In genomic region chr11:99152323-99153144, GRCm38 (mm10) we compare ENCODE assay signal across 25 mouse cellular contexts. TPM values are rescaled to one million over a fixed set of nuclear protein-coding genes. Genes with fewer than 3 reads are reported as not detected.
DNase-seq lines count a peak whose midpoint lies in the region; ATAC-seq and TF ChIP-seq lines count a peak whose summit lies in the region.
"Had no signal": no experiment of that assay in that cellular context is flagged by ENCODE, and none has a peak within 500 bp of the region (broad histone marks: within the 10 kb centered on the region; RNA-seq: fewer than 3 reads in every experiment).

No protein-coding gene starts in this region.

- in situ Hi-C loops in CH12.LX (cut with MboI; ENCODE audit: low pct_ligation_motif_present, low pct_unique_long_range_greater_than_20kb, low sequenced_read_pairs): loop anchor here (10.0 kb wide), 1 partner anchor 92 kb away; the partner anchor contains the start of gene Krt222

- H3K4me1 ChIP-seq in midbrain, embryonic 11.5 days (ENCODE audit: control insufficient read depth, insufficient read depth, low read length): peaks cover 14% of the 10 kb centered on the region
- peaks cover 10% of the 10 kb centered on the region; the same call in 1 of the 2 replicates for H3K4me1 ChIP-seq in midbrain, embryonic 14.5 days (ENCODE audit: control insufficient read depth, insufficient read depth, low read length)
- peaks cover 10 to 52% of the 10 kb centered on the region in 2 experiments for H3K4me1 ChIP-seq in CH12.LX (ENCODE audit: control insufficient read depth in 1 of 2, insufficient read depth in 2 of 2)

- H3K36me3 ChIP-seq in midbrain, embryonic 11.5 days (ENCODE audit: control insufficient read depth, insufficient read depth, low read length): no peaks in the 10 kb centered on the region
- H3K36me3 ChIP-seq in midbrain, embryonic 14.5 days (ENCODE audit: control insufficient read depth, insufficient read depth, low read length): no peaks in the 10 kb centered on the region
- H3K36me3 ChIP-seq in CH12.LX (replicated peaks in 1 of 2; ENCODE audit: control insufficient read depth in 1 of 2, insufficient read depth in 1 of 2, low read length in 1 of 2): peaks cover 24 to 61% of the 10 kb centered on the region in 2 experiments
- H3K36me3 ChIP-seq: embryonic facial prominence, embryonic 12.5 days; embryonic facial prominence, embryonic 15.5 days; forebrain, embryonic 12.5 days; forebrain, embryonic 15.5 days; heart, embryonic 12.5 days; heart, embryonic 15.5 days had no signal

- no peak overlapping the region for H3K9ac ChIP-seq in midbrain, embryonic 11.5 days (ENCODE audit: low read length)
- H3K9ac ChIP-seq in midbrain, embryonic 14.5 days (replicated peaks; ENCODE audit: low read length): no peak overlapping the region
- peak overlapping the region; percentile 80 for H3K9ac ChIP-seq in CH12.LX (ENCODE audit: insufficient read depth, low read depth)
- H3K9ac ChIP-seq: embryonic facial prominence, embryonic 12.5 days; embryonic facial prominence, embryonic 15.5 days; forebrain, embryonic 12.5 days; forebrain, embryonic 15.5 days; heart, embryonic 12.5 days; heart, embryonic 15.5 days; hindbrain, embryonic 14.5 days had no signal

- TF ChIP-seq EP300 in CH12.LX (IDR thresholded peaks at IDR 0.05; ENCODE audit: low read length): peak; percentile 68

- DNase-seq in midbrain, embryonic 11.5 days (ENCODE audit: low spot score, missing footprints): peak; percentile 72
- DNase-seq in midbrain, embryonic 14.5 days: no peak
- DNase-seq in CD4-positive helper T cell, adult 2 months (ENCODE audit: low read depth, low spot score): peak; percentile 48
- DNase-seq in CH12.LX (ENCODE audit: extremely low read depth): peak; percentile 60
- DNase-seq in naive thymus-derived CD4-positive, alpha-beta T cell, adult 2 months (ENCODE audit: low read depth): peak; percentile 71
- DNase-seq in embryo, embryonic 9.5 days (ENCODE audit: extremely low spot score): no peak
- DNase-seq in heart, postnatal 36 days: no peak
- DNase-seq: adrenal gland, postnatal 10 days; adrenal gland, postnatal 36 days; cerebellum, adult 18-20 months; cerebellum, adult 9-10 months; cerebellum, postnatal 14 days; gastrocnemius, postnatal 25 days; heart, adult 18-20 months; heart, postnatal 10 days; heart, postnatal 4 days had no signal

- H3K4me3 ChIP-seq in midbrain, embryonic 11.5 days (ENCODE audit: low read depth, low read length): no peak overlapping the region
- H3K4me3 ChIP-seq in midbrain, embryonic 14.5 days (replicated peaks; ENCODE audit: low read depth, low read length): no peak overlapping the region
- peak overlapping the region; percentile 62 to 99 (median 96) for H3K4me3 ChIP-seq in CH12.LX (replicated peaks in 1 of 3; ENCODE audit: low read depth in 2 of 3, low read length in 2 of 3, poor library complexity in 1 of 3)
- H3K4me3 ChIP-seq: embryonic facial prominence, embryonic 12.5 days; embryonic facial prominence, embryonic 15.5 days; forebrain, embryonic 12.5 days; forebrain, embryonic 15.5 days; heart, embryonic 12.5 days; heart, embryonic 15.5 days had no signal

- peaks cover 70% of the 10 kb centered on the region for H3K79me2 ChIP-seq in CH12.LX (replicated peaks; ENCODE audit: control insufficient read depth, extremely low read depth, insufficient read depth, poor library complexity, severe bottlenecking)

- peak; percentile 29; the same call in 1 of the 2 replicates for TF ChIP-seq POLR2A in CH12.LX (IDR thresholded peaks at IDR 0.05; ENCODE audit: low read depth, low read length)

- TF ChIP-seq RAD21 in CH12.LX (IDR thresholded peaks at IDR 0.05; ENCODE audit: low read depth, low read length): peak; percentile 21

- H3K27ac ChIP-seq in midbrain, embryonic 11.5 days (ENCODE audit: low read depth, low read length): no peak overlapping the region
- no peak overlapping the region for H3K27ac ChIP-seq in midbrain, embryonic 14.5 days (replicated peaks; ENCODE audit: low read depth, low read length)
- H3K27ac ChIP-seq in CH12.LX (ENCODE audit: insufficient read depth, low read depth): peak overlapping the region; percentile 93
- H3K27ac ChIP-seq: embryonic facial prominence, embryonic 12.5 days; embryonic facial prominence, embryonic 15.5 days; forebrain, embryonic 12.5 days; forebrain, embryonic 15.5 days; heart, embryonic 15.5 days; hindbrain, embryonic 14.5 days; hindbrain, postnatal 0 days had no signal

- no peak overlapping the region for H3K4me2 ChIP-seq in midbrain, embryonic 11.5 days
- H3K4me2 ChIP-seq in midbrain, embryonic 14.5 days (ENCODE audit: low read length): no peak overlapping the region
- H3K4me2 ChIP-seq in CH12.LX (ENCODE audit: insufficient read depth, low read depth, poor library complexity, severe bottlenecking): peak overlapping the region; percentile 93
- H3K4me2 ChIP-seq: embryonic facial prominence, embryonic 12.5 days; embryonic facial prominence, embryonic 15.5 days; forebrain, embryonic 12.5 days; forebrain, embryonic 15.5 days; heart, embryonic 12.5 days; heart, embryonic 15.5 days; hindbrain, embryonic 14.5 days had no signal

- intact Hi-C loops in heart, postnatal 36 days (cut with DNase I): no loop called here

- dilution Hi-C loops in CH12.LX (cut with MboI; ENCODE audit: extremely low pct_ligation_motif_present, extremely low pct_unique_long_range_greater_than_20kb, low sequenced_read_pairs): no loop called here

- H3K27me3 ChIP-seq in midbrain, embryonic 11.5 days (ENCODE audit: control insufficient read depth, insufficient read depth, low read length): no peaks in the 10 kb centered on the region
- H3K27me3 ChIP-seq in midbrain, embryonic 14.5 days (ENCODE audit: control insufficient read depth, insufficient read depth, low read length): no peaks in the 10 kb centered on the region
- H3K27me3 ChIP-seq in CH12.LX (replicated peaks): no peaks in the 10 kb centered on the region
- H3K27me3 ChIP-seq: embryonic facial prominence, embryonic 12.5 days; embryonic facial prominence, embryonic 15.5 days; forebrain, embryonic 12.5 days; forebrain, embryonic 15.5 days had no signal

- ATAC-seq in midbrain, embryonic 11.5 days (ENCODE audit: low FRiP score): no peak
- ATAC-seq in midbrain, embryonic 14.5 days (ENCODE audit: low FRiP score, low TSS enrichment): no peak
- ATAC-seq: forebrain, embryonic 15.5 days; hindbrain, postnatal 0 days had no signal

- WGBS in midbrain, embryonic 11.5 days: 84% methylated on average over 7 of the region's 7 CpGs
- WGBS in midbrain, embryonic 14.5 days: 81% methylated on average over 7 of the region's 7 CpGs

- H3K9me3 ChIP-seq in midbrain, embryonic 11.5 days (ENCODE audit: control insufficient read depth, low read length): no peaks in the 10 kb centered on the region
- no peaks in the 10 kb centered on the region for H3K9me3 ChIP-seq in midbrain, embryonic 14.5 days (ENCODE audit: control insufficient read depth, low read length)
- H3K9me3 ChIP-seq in CH12.LX (replicated peaks; ENCODE audit: low read length): no peaks in the 10 kb centered on the region
- H3K9me3 ChIP-seq: embryonic facial prominence, embryonic 12.5 days; embryonic facial prominence, embryonic 15.5 days; forebrain, embryonic 12.5 days; forebrain, embryonic 15.5 days; heart, embryonic 12.5 days; heart, embryonic 15.5 days had no signal

- TF ChIP-seq CTCF in CH12.LX (conservative IDR thresholded peaks at IDR 0.05 in 1 of 2, IDR thresholded peaks at IDR 0.05 in 1 of 2; ENCODE audit: low read depth in 2 of 2, low read length in 2 of 2): peak in 1 of 2 experiments; percentile 60; a peak in 2 of 4 replicates

TF ChIP-seq in CH12.LX, 34 proteins besides CTCF, POLR2A, EP300 and RAD21 (continues in another document):
- TF ChIP-seq MEF2A (IDR thresholded peaks at IDR 0.05; ENCODE audit: borderline replicate concordance, low read depth, low read length): no peak
- TF ChIP-seq ZMIZ1 (IDR thresholded peaks at IDR 0.05; ENCODE audit: low read depth, low read length): peak; percentile 45; the same call in 1 of the 2 replicates
- no peak for TF ChIP-seq E2F4 (IDR thresholded peaks at IDR 0.05; ENCODE audit: insufficient replicate concordance, low read depth, low read length)
- TF ChIP-seq BHLHE40 (IDR thresholded peaks at IDR 0.05; ENCODE audit: low read depth, low read length): peak; percentile 90
- TF ChIP-seq NRF1 (IDR thresholded peaks at IDR 0.05; ENCODE audit: low read depth, low read length): no peak
- no peak for TF ChIP-seq USF2 (conservative IDR thresholded peaks at IDR 0.05; ENCODE audit: low read depth, low read length)
- TF ChIP-seq HCFC1 (IDR thresholded peaks at IDR 0.05; ENCODE audit: low read depth, low read length): 0 out of 2 replicates have a peak, but pooled peaks have one; percentile 16
- no peak for TF ChIP-seq ZC3H11A (IDR thresholded peaks at IDR 0.05; ENCODE audit: low read depth, low read length)
- TF ChIP-seq JUND (conservative IDR thresholded peaks at IDR 0.05; ENCODE audit: low read depth, low read length): 0 out of 2 replicates have a peak, but pooled peaks have one; percentile 26
- TF ChIP-seq ZKSCAN1 (IDR thresholded peaks at IDR 0.05; ENCODE audit: borderline replicate concordance, low read depth, low read length): no peak
- TF ChIP-seq CHD1 (IDR thresholded peaks at IDR 0.05; ENCODE audit: low read depth, low read length): peak; percentile 94
- TF ChIP-seq PAX5 (IDR thresholded peaks at IDR 0.05; ENCODE audit: low read length): no peak
- no peak for TF ChIP-seq GABPA (IDR thresholded peaks at IDR 0.05; ENCODE audit: insufficient replicate concordance, low read depth, low read length)
- TF ChIP-seq ZNF384 (IDR thresholded peaks at IDR 0.05; ENCODE audit: low read depth, low read length): peak; percentile 32
- 0 out of 2 replicates have a peak, but pooled peaks have one; percentile 35 for TF ChIP-seq UBTF (IDR thresholded peaks at IDR 0.05; ENCODE audit: low read depth, low read length)
- TF ChIP-seq SMC3 (IDR thresholded peaks at IDR 0.05; ENCODE audit: low read depth, low read length): peak; percentile 19
- TF ChIP-seq SIN3A (IDR thresholded peaks at IDR 0.05; ENCODE audit: low read length): peak; percentile 95
- no peak; the same call in 1 of the 2 replicates for TF ChIP-seq JUN (IDR thresholded peaks at IDR 0.05; ENCODE audit: insufficient read depth, low read depth, low read length)
- peak; percentile 96 for TF ChIP-seq MAX (IDR thresholded peaks at IDR 0.05; ENCODE audit: low read length)
- 0 out of 2 replicates have a peak, but pooled peaks have one; percentile 11 for TF ChIP-seq RCOR1 (conservative IDR thresholded peaks at IDR 0.05; ENCODE audit: low read depth, low read length)

RNA-seq across cellular contexts. Expression of gene Ccr7, which starts 2.3 kb away (rescaled TPM):
- polyA plus RNA-seq in midbrain, embryonic 11.5 days (2014; fragmentation: Nextera tagmentation; extraction: Ambion mirVana): 0.41 TPM in 1 of 2 replicates, not detected in the other
- 0.45 TPM in 1 of 2 replicates, not detected in the other for polyA plus RNA-seq in midbrain, embryonic 14.5 days (2014; fragmentation: Nextera tagmentation; extraction: Ambion mirVana)
- total RNA-seq in CH12.LX (2012; rRNA removed) (170 and 241 TPM in 2 replicates), CH12.LX (2014; rRNA removed) (178 and 203 TPM in 2 replicates)
- polyA plus RNA-seq in CH12.LX (2012; ENCODE audit: insufficient read length, low read depth): 306 and 316 TPM in 2 replicates
- total RNA-seq in heart, postnatal 36 days (2021): under 1 TPM; 0.38 to 0.58 TPM
- total RNA-seq: gastrocnemius, adult 8-10 months; gastrocnemius, postnatal 25 days; hindbrain, postnatal 0 days had no signal
- polyA plus RNA-seq: forebrain, embryonic 12.5 days; forebrain, embryonic 15.5 days; hindbrain, embryonic 14.5 days; hindbrain, postnatal 0 days had no signal

Comparison
In these comparisons a context has a peak if more than half of its experiments do, and no peak if none do; other contexts are left out.
1. DNase-seq: peak in midbrain, embryonic 11.5 days (single experiment), CD4-positive helper T cell, adult 2 months (single experiment), CH12.LX (single experiment) and naive thymus-derived CD4-positive, alpha-beta T cell, adult 2 months (single experiment); none in midbrain, embryonic 14.5 days (single experiment), embryo, embryonic 9.5 days (single experiment) and heart, postnatal 36 days (0 of 2).
2. H3K4me3 ChIP-seq: peak in CH12.LX (3 of 3); none in midbrain, embryonic 11.5 days (single experiment) and midbrain, embryonic 14.5 days (single experiment).
3. RNA of gene Ccr7, which starts 2.3 kb away (polyA plus RNA-seq): 306 to 316 TPM in CH12.LX; 0.45 TPM in midbrain, embryonic 14.5 days and 0.41 TPM in midbrain, embryonic 11.5 days; every median in the first group is over 100 times any median in the second.